Comparison of ENCODE assay signal across 9 mouse cellular contexts in genomic region chr10:128247020-128247732, GRCm38 (mm10). TPM values are rescaled to one million over a fixed set of nuclear protein-coding genes. Genes with fewer than 3 reads are reported as not detected.
DNase-seq lines count a peak whose midpoint lies in the region; ATAC-seq and TF ChIP-seq lines count a peak whose summit lies in the region.
"Had no signal": no experiment of that assay in that cellular context is flagged by ENCODE, and none has a peak within 500 bp of the region (broad histone marks: within the 10 kb centered on the region; RNA-seq: fewer than 3 reads in every experiment).

No protein-coding gene starts in this region.

- no peaks in the 10 kb centered on the region for H3K9me3 ChIP-seq in heart, embryonic 15.5 days (replicated peaks)
- H3K9me3 ChIP-seq in limb, embryonic 14.5 days (ENCODE audit: control insufficient read depth, low read length), result no peaks in the 10 kb centered on the region
- H3K9me3 ChIP-seq in forebrain, embryonic 13.5 days (replicated peaks), result no peaks in the 10 kb centered on the region

- no peak for TF ChIP-seq POLR2A in spleen, adult 2 months (IDR thresholded peaks at IDR 0.05; ENCODE audit: low read depth, low read length)
- no peak for TF ChIP-seq POLR2A in limb, embryonic 14.5 days (IDR thresholded peaks at IDR 0.05; ENCODE audit: borderline replicate concordance, extremely low read depth, insufficient read depth, insufficient read length)

- DNase-seq in spleen, adult 2 months (ENCODE audit: low read depth in 1 of 2, low spot score in 2 of 2), result no peak
- DNase-seq in spleen, postnatal 4 days (ENCODE audit: low spot score in 2 of 2), result no peak
- DNase-seq in limb, embryonic 14.5 days (ENCODE audit: low spot score), result peak; percentile 57
- DNase-seq in thymus, postnatal 25 days, result no peak
- no peak for DNase-seq in layer of hippocampus, adult 18-20 months (ENCODE audit: low spot score in 2 of 2)
- DNase-seq in ovary, postnatal 10 days (ENCODE audit: low spot score), result no peak

- ATAC-seq in heart, embryonic 15.5 days (replicated peaks; ENCODE audit: insufficient number of reproducible peaks, insufficient read depth, low FRiP score, low read depth), result no peak
- no peak for ATAC-seq in limb, embryonic 14.5 days (ENCODE audit: low FRiP score, low read depth)
- ATAC-seq in forebrain, embryonic 13.5 days, result no peak

- peak overlapping the region; percentile 47 for H3K4me2 ChIP-seq in heart, embryonic 15.5 days
- no peak overlapping the region for H3K4me2 ChIP-seq in limb, embryonic 14.5 days (replicated peaks; ENCODE audit: low read depth, low read length, severe bottlenecking)
- H3K4me2 ChIP-seq in forebrain, embryonic 13.5 days, result no peak overlapping the region

- H3K4me1 ChIP-seq in spleen, adult 2 months (ENCODE audit: control insufficient read depth, insufficient read depth, insufficient read length), result no peaks in the 10 kb centered on the region
- H3K4me1 ChIP-seq in heart, embryonic 15.5 days (replicated peaks), result peaks cover 7% of the 10 kb centered on the region
- H3K4me1 ChIP-seq in limb, embryonic 14.5 days (ENCODE audit: control insufficient read depth, insufficient read depth, low read length), result no peaks in the 10 kb centered on the region
- H3K4me1 ChIP-seq in forebrain, embryonic 13.5 days, result no peaks in the 10 kb centered on the region

- H3K27ac ChIP-seq in spleen, adult 2 months (ENCODE audit: insufficient read depth, low read length), result 0 out of 2 replicates have a peak overlapping the region, but pooled peaks have one; percentile 19
- H3K27ac ChIP-seq in heart, embryonic 15.5 days, result peak overlapping the region; percentile 59
- no peak overlapping the region for H3K27ac ChIP-seq in limb, embryonic 14.5 days (replicated peaks; ENCODE audit: low read depth, low read length)
- H3K27ac ChIP-seq in forebrain, embryonic 13.5 days, result no peak overlapping the region

- WGBS in spleen, adult 2 months, result 87% methylated on average over 17 of the region's 17 CpGs
- 71% methylated on average over 17 of the region's 17 CpGs for WGBS in heart, embryonic 15.5 days
- WGBS in limb, embryonic 14.5 days, result 81% methylated on average over 17 of the region's 17 CpGs
- WGBS in forebrain, embryonic 13.5 days, result 91% methylated on average over 17 of the region's 17 CpGs

- no peaks in the 10 kb centered on the region for H3K27me3 ChIP-seq in spleen, adult 2 months (ENCODE audit: control insufficient read depth, insufficient read depth, low read length)
- H3K27me3 ChIP-seq in heart, embryonic 15.5 days, result no peaks in the 10 kb centered on the region
- H3K27me3 ChIP-seq in limb, embryonic 14.5 days (ENCODE audit: control insufficient read depth, insufficient read depth, low read length), result no peaks in the 10 kb centered on the region
- H3K27me3 ChIP-seq in forebrain, embryonic 13.5 days, result no peaks in the 10 kb centered on the region

- H3K4me3 ChIP-seq in spleen, adult 2 months (ENCODE audit: extremely low read depth, insufficient read depth, insufficient read length), result 0 out of 2 replicates have a peak overlapping the region, but pooled peaks have one; percentile 11
- peak overlapping the region; percentile 26 for H3K4me3 ChIP-seq in heart, embryonic 15.5 days
- no peak overlapping the region for H3K4me3 ChIP-seq in limb, embryonic 14.5 days (replicated peaks; ENCODE audit: low read length)
- H3K4me3 ChIP-seq in forebrain, embryonic 13.5 days, result no peak overlapping the region

- no peak overlapping the region for H3K9ac ChIP-seq in heart, embryonic 15.5 days
- no peak overlapping the region for H3K9ac ChIP-seq in limb, embryonic 14.5 days (ENCODE audit: low read depth, low read length, severe bottlenecking)
- H3K9ac ChIP-seq in forebrain, embryonic 13.5 days, result no peak overlapping the region

- TF ChIP-seq CTCF in spleen, adult 2 months (IDR thresholded peaks at IDR 0.05; ENCODE audit: extremely low read depth, insufficient read depth, insufficient read length, insufficient replicate concordance), result no peak

- H3K36me3 ChIP-seq in spleen, adult 2 months (ENCODE audit: control insufficient read depth, insufficient read depth, low read length), result peaks cover 21% of the 10 kb centered on the region
- peaks cover 69% of the 10 kb centered on the region for H3K36me3 ChIP-seq in heart, embryonic 15.5 days
- peaks cover 96% of the 10 kb centered on the region for H3K36me3 ChIP-seq in limb, embryonic 14.5 days (ENCODE audit: control insufficient read depth, insufficient read depth, low read length)
- H3K36me3 ChIP-seq in forebrain, embryonic 13.5 days (ENCODE audit: poor library complexity, severe bottlenecking), result peaks cover 100% of the 10 kb centered on the region

RNA-seq across cellular contexts. Expression of gene Apon, which starts 6.7 kb away (rescaled TPM):
- polyA plus RNA-seq in spleen, adult 2 months (2012; rRNA removed), result 0.06 and 0.20 TPM in 2 replicates
- polyA plus RNA-seq in heart, embryonic 15.5 days (2015; fragmentation: Nextera tagmentation; extraction: Ambion mirVana), result 0.10 and 0.14 TPM in 2 replicates
- 0.58 and 0.72 TPM in 2 replicates for polyA plus RNA-seq in limb, embryonic 14.5 days (2012; rRNA removed)
- polyA plus RNA-seq in limb, embryonic 14.5 days (2014; fragmentation: Nextera tagmentation; extraction: Ambion mirVana), result 0.30 and 0.57 TPM in 2 replicates
- not detected for total RNA-seq in layer of hippocampus, adult 18-20 months (2021)
- polyA plus RNA-seq in forebrain, embryonic 13.5 days (2015; fragmentation: Nextera tagmentation; extraction: Ambion mirVana), result 0.27 and 0.33 TPM in 2 replicates
- polyA plus RNA-seq: gonadal fat pad, adult 2 months had no signal

RNA-seq across cellular contexts. Expression of gene Timeless, which starts 15.3 kb away (rescaled TPM):
- polyA plus RNA-seq in spleen, adult 2 months (2012; rRNA removed), result 4.8 and 6.7 TPM in 2 replicates
- 22.3 and 32.1 TPM in 2 replicates for polyA plus RNA-seq in heart, embryonic 15.5 days (2015; fragmentation: Nextera tagmentation; extraction: Ambion mirVana)
- 31.7 and 32.4 TPM in 2 replicates for polyA plus RNA-seq in limb, embryonic 14.5 days (2012; rRNA removed)
- polyA plus RNA-seq in limb, embryonic 14.5 days (2014; fragmentation: Nextera tagmentation; extraction: Ambion mirVana), result 48.6 and 54.7 TPM in 2 replicates
- 1 to 10 TPM; 4.1 to 4.6 TPM for total RNA-seq in layer of hippocampus, adult 18-20 months (2021)
- polyA plus RNA-seq in forebrain, embryonic 13.5 days (2015; fragmentation: Nextera tagmentation; extraction: Ambion mirVana), result 52.9 and 62.1 TPM in 2 replicates

RNA-seq across cellular contexts. Expression of gene Apof, which starts 21.3 kb away (rescaled TPM):
- polyA plus RNA-seq in spleen, adult 2 months (2012; rRNA removed), result 1.0 and 1.4 TPM in 2 replicates
- polyA plus RNA-seq in heart, embryonic 15.5 days (2015; fragmentation: Nextera tagmentation; extraction: Ambion mirVana), result 0.13 and 1.2 TPM in 2 replicates
- polyA plus RNA-seq in limb, embryonic 14.5 days (2012; rRNA removed), result 0.20 and 0.32 TPM in 2 replicates
- polyA plus RNA-seq in limb, embryonic 14.5 days (2014; fragmentation: Nextera tagmentation; extraction: Ambion mirVana), result not detected in 2 replicates
- not detected for total RNA-seq in layer of hippocampus, adult 18-20 months (2021)
- polyA plus RNA-seq in forebrain, embryonic 13.5 days (2015; fragmentation: Nextera tagmentation; extraction: Ambion mirVana), result 0.14 TPM in 1 of 2 replicates, not detected in the other

RNA-seq across cellular contexts. Expression of gene Mip, which starts 21.5 kb away (rescaled TPM):
- 0.08 TPM in 1 of 2 replicates, not detected in the other for polyA plus RNA-seq in spleen, adult 2 months (2012; rRNA removed)
- 0.08 TPM in 1 of 2 replicates, not detected in the other for polyA plus RNA-seq in heart, embryonic 15.5 days (2015; fragmentation: Nextera tagmentation; extraction: Ambion mirVana)
- polyA plus RNA-seq in limb, embryonic 14.5 days (2012; rRNA removed), result 0.88 and 1.7 TPM in 2 replicates
- 0.17 and 0.37 TPM in 2 replicates for polyA plus RNA-seq in limb, embryonic 14.5 days (2014; fragmentation: Nextera tagmentation; extraction: Ambion mirVana)
- not detected for total RNA-seq in layer of hippocampus, adult 18-20 months (2021)
- 0.13 and 0.21 TPM in 2 replicates for polyA plus RNA-seq in forebrain, embryonic 13.5 days (2015; fragmentation: Nextera tagmentation; extraction: Ambion mirVana)
- polyA plus RNA-seq: gonadal fat pad, adult 2 months had no signal

RNA-seq across cellular contexts. Expression of gene Stat2, which starts 23.2 kb away (rescaled TPM):
- polyA plus RNA-seq in spleen, adult 2 months (2012; rRNA removed), result 34.6 and 42.1 TPM in 2 replicates
- polyA plus RNA-seq in heart, embryonic 15.5 days (2015; fragmentation: Nextera tagmentation; extraction: Ambion mirVana), result 9.6 and 12.3 TPM in 2 replicates
- polyA plus RNA-seq in limb, embryonic 14.5 days (2012; rRNA removed), result 20.5 and 22.1 TPM in 2 replicates
- polyA plus RNA-seq in limb, embryonic 14.5 days (2014; fragmentation: Nextera tagmentation; extraction: Ambion mirVana), result 12.9 and 13.2 TPM in 2 replicates
- total RNA-seq in layer of hippocampus, adult 18-20 months (2021), result 10 to 100 TPM; 32.0 to 32.1 TPM
- 14.5 and 15.3 TPM in 2 replicates for polyA plus RNA-seq in forebrain, embryonic 13.5 days (2015; fragmentation: Nextera tagmentation; extraction: Ambion mirVana)

Comparison
In these comparisons a context has a peak if more than half of its experiments do, and no peak if none do; other contexts are left out.
1. H3K27ac ChIP-seq: peak in spleen, adult 2 months (single experiment) and heart, embryonic 15.5 days (single experiment); none in limb, embryonic 14.5 days (single experiment) and forebrain, embryonic 13.5 days (single experiment).
2. H3K4me3 ChIP-seq: peak in spleen, adult 2 months (single experiment) and heart, embryonic 15.5 days (single experiment); none in limb, embryonic 14.5 days (single experiment) and forebrain, embryonic 13.5 days (single experiment).